Mouse (Mus musculus) cerebellum, postnatal 14 days (tissue): Measurements from ENCODE around the gene Hdac4.
A peak's percentile ranks its signal among the peaks of the same experiment; 100 is the strongest.

Source experiments
- DNase-seq, 2 experiments: peaks; one replicate each; pipeline ENCODE4 v3.0.0; 2021; ENCODE audit warnings: mixed read lengths in 2 of 2

The Hdac4 gene

DNA sequence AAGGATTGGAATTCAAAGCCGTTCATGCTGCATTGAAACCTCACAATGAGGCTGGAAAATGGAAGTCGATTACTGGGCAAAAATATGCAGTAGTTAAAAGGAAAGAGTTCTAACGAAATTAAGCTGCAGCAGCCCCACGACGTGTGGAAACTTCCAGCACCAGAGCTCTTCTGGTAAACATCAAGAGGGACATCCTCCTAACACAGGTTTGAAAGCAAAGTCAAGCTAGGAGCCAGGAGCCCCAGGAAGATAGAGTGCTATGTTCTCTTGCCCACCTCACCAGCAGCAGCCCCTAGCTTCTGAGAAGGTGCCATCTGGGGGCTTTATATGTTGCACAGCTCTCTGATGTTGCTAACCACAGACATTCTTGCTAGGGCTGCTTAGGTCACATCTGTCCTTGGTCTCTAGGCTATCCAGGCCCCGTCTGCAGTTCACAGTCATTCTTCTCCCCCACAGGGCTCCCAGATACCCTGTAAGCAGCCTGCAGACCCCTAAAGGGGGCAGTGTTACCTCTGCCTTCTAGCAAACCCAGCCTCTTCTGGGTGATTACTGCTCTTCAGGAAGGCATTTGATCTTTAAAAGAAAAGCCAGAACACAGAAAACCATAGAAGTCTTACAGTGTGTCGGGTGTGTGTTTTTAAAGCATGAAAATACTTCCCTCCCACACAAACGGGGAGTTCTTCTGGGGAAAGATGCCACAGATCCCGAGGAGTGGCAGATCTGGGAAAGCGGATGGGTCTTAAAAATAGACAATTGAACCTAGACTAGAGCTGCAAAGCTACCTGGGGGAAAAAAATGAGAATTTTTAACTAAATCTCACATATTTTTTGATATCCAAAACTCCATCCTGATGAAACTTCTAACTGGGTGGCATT, 17.2 kb downstream of the Hdac4 start:
- DNase-seq, result peak; percentile 54 to 62

DNA sequence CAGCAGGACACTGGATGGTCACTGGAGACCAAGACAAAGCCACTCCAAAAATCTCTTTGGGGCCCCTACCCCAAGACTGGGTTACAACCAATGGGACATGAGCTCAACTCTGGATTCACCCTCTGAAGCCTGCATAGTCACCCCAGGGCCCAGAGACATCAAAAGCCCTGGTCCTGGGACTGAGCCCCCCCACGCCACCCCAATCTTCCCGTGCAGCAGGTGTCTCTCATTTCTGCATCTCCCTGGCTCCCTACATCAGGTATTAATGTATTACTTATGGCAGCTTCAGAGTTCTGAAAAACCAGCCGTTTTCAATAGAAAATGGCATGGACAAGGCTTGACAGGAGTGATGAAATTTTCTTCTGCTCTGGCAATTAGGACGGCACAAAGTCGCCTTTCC, 17.9 kb downstream of the Hdac4 start:
- no peak for DNase-seq

DNA sequence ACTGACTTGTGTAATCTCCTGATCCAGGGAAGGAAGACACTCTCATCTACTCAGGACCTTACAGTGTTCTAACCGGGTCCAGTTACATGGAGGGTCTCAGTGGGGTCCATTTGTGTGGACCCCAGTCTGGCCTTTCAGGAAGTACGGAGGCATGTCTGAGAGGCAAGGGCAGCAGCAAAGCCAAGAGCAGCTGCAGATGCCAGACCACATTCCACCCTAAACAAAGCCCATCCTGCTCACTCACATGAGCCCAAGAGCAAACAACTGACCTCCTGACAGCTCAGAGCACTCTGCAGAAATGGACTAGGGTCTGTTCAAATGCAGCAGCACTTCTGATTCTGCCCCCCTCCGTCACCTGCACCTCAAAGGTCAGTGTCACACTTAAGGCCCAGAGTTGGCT, 18.3 kb downstream of the Hdac4 start:
- DNase-seq, result no peak

DNA sequence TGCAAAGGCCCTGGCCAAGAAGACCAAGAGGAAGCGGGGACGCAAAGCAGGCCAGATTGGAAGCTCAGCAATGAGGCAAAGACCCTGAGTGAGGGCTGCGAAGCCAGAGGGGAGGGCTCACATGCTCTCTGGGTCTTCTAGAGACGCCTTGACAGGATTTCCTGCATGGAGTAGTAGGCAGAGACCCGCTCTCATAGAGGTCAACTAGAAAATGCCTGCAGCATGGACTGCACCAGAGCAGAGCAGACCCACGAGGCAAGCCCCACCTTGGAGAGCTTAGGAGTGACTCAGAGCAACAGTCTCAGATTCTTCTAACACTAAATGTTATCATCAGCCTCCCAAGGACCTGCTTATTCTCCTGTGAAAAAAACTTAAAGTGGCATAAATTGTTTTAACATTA, 20.2 kb downstream of the Hdac4 start:
- no peak for DNase-seq

DNA sequence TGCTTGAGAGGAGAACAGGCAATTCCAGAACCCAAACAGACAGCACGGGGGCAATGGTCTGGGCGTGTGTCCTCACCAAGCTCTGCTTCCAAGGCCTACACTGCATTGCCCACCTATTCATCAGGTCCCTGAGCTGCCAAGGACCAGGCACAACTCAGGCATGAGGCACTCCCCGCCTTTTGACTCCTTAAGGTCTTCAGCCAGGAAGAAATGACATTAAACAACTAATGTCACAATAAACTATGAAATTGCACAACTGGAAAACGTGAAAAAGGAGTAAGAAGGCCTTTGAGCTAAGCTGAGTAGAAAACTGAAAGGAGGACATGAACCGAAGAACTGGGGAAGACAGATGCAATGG, 20.6 kb downstream of the Hdac4 start:
- DNase-seq, result no peak

DNA sequence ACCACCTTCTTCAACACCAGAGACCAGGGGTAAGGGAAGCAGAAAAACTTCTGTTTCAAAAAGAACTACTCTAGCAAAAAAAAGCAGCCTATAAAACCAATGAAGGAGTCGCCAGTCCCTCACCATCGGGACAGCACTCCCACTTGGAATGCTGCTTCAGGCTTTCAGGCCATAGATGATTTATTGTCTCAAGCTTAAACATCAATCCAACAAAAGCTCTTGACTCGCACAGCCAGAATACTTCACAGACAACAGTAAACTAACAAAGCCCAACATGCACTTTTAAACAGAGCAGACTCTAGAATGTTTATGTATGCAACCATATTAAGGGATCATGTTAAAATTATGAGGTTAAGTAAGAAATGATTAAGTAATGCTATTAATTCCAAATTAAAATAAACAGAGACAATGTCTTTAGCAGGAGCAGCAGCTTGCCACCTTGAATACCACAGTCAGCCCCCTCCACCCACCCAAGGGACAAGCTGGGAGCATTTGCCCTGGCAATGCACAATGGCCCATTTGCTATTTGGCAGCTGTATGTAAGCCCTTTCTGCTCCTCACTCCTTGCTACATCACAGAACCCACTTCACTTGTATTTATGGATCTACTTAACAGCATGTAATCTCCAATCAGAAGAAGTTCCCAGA, 21.1 kb downstream of the Hdac4 start:
- DNase-seq, result no peak

DNA sequence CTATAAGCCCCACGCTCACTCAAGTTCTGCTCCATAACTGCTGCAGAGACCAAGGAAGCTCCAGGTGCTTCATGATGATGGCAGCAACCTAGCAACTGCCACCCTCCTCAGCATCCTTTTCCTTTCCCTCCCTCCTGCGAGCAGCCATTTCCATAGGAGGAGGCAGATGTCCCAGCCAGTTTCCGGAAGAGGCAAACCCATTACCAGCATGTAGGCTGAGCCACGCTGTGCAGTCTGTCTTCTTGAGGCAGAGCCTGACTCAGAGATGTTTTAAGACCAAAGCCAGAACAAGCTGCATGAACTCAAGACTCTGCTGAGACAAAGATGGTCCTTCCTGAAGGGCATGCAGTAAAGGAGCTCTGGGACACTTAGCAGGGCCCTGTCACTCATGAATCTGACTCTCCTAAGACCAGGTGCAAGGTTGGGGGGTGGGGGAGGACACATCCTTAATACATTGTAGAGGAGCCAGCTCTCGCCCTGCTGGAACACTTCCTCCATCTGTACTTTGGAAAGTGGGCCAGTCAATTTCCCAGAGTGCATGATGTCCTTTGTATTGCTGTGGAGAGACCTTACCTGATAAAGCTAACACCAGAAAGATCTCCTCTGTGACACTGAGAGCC, 24.8 kb downstream of the Hdac4 start:
- DNase-seq, result peak; percentile 78 to 80

DNA sequence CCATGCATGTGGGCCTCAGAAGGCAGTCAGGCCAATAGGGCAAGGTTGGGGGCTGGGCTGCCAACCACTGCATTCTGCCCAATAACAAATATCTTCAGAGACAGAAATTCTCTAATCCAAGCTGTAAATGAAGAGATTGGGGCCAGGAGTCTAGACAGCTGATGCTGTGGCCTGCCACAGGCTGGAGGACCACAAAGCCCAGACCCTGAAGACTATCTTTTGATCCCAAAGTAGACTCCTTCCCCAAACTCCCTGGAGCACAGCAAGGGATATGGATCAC, 25.8 kb downstream of the Hdac4 start:
- no peak for DNase-seq

DNA sequence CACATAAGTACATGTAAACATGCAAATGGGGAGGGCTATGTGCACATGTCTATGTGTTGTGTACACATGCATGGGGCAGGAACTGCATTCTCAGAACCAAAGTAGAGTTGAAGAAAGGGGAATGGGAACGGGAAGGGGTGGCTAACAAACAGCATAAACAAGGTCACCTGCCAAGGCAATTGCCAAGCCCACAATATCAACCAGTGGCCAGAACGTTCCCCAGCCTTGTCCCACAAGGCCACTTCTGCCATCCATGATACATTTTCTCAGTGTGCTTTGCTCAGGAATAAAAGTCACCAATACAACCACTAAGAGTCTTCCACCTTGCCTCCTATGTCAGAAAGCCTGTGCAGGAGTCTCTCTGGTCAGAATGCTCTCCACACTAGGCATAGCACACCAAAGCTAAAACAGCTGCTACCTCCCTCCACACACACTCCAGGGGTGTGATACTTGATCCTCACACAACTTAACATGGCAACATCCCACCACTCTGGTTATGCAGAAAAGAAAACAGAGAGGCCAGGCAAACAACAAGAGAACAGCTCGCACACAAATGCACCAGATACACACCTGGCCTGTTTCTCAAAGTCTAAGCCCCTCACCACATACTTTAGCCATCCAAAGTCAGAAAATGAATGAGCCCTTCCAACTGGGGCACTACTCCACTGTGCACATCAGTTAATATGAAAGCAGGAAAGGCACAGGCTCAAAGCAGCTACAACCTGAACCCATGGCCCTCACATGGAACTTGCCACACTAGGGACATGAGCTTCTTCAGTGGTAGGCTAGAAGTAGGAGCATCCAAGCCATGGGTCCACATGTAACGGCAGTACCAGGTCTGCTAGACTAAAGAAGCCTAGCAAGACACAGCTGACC, 26.4 kb downstream of the Hdac4 start:
- no peak for DNase-seq

DNA sequence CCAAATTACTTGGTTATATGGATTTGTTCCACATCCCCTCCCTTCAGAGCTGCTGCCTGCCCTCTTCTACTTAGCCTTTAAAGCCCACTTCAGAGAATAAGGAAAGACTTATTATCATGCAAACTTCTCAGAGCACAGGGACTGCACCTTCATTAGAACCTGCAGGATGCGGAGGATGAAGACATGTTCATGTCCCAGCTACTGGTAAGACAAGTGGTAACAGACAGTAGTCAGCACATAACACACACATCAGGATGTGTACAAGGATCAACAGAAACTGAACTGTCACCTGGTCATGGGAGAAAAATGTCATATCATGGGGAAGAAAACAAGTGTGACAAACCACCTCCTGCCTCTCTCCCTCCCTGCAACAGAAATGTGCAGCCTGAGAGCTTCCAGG, 31.6 kb downstream of the Hdac4 start:
- no peak for DNase-seq

DNA sequence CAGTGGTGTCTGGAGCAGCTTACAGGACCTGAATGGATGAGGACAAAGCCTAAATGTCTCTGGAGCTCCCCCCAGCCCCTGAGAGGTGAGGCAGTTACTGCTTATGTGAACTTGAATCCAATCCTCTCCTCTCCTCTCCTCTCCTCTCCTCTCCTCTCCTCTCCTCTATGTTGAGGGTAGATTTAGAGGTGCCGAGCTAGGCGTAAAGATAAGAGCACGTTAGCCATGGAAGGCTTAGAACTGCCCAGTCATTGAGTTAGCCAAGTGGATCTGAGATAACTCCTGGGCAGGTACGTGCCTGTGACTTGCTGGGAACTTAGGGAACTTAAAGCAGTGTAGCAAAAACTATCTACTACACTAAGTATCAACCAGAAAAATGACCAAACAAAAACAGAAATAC, 35.7 kb downstream of the Hdac4 start:
- no peak for DNase-seq

DNA sequence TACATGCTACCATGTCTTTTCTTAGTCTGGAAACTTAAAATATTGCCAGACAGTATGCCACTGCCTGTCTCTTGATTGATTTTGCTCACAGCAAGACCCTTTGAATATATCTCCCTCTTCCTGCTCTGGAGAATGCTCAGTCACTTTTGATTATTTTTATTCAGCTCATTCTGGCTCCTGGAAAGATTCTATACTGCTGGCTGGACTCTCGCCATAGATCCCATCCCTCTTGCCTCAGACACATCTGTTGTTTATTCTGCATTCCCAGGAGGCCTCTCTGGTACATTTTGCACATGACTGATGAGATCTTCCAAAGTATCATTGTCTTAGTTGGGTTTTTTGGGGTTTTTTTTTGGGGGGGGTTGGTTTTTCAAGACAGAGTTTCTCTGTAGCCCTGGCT, 45.3 kb downstream of the Hdac4 start:
- DNase-seq, result no peak

DNA sequence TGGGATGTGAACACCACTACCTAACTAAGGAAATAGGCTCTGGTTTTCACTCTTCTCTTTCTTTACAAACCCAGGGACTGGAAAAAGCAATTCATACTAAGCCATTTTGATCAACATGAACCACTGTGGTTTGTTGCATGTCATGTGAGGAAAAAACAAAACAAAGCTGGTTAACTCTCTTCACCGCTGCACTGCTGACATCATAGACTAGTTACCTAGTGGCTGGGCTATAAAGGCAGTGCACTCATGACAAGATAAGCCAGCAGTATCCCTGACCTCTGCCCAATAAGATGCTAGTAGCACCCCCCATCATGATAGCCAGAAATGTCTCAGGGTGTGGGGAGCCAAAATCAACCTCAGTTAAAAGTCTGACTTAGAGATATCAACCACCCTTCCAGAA, 47.0 kb downstream of the Hdac4 start:
- no peak for DNase-seq

DNA sequence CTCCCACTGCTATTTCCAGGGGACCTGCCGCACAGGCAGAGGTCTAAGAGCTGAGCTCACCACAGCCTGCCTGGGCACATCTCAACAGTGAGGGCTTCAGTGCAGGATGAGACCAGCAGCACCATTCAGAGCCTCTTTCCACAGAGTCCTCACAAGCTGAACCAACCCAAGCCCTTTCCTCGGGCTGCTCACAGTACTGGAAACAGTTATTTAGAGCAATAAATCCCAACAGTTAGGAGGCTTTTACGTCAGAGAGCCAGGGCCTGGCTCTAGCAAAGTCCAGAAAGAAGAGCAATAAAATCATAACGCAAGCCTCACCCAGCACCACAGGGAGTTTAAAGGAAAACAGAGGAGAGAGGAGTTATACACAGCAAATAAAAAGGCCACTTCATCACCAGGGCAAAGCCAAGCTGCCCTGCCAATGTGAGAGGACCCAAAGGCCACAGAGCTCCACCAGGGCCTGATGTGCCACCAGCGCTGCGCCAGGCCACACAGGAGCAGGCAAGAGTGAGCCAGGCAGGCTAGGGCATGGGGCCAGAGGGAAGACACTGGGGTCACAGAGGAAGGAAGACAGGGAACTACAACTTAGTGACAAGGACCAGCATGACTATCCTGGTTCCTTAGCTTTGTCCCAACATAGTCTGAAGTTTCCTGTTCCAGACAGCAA, 50.5 kb downstream of the Hdac4 start:
- DNase-seq, result peak in 1 of 2 experiments; percentile 45

DNA sequence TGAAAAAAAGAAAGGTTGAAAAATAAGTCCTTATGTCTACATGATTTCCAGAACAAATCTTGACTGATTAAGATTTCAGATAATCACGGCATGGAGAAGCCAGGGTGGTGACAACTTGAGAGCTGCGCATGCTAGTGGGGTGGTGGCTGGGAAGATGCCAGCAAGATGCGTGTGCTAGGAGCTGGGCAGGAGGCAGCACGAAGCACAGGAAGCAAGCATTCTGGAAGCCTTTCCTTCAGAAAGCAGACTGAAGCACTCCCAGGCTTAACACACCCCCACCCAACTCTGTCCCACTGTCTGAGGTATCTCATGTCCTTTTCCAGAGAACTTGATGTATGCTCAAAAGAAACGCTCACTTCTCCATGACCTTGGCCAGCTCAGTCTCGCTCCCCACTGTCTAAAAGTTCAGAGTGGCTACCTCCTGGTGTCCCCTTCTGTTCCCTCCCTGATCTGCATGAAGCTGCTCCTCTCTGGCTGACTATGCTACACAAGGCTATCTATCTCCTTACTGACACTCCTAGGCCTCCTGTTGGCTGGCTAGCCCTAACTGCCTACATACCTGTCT, 52.1 kb downstream of the Hdac4 start:
- DNase-seq, result peak; percentile 51 to 56

DNA sequence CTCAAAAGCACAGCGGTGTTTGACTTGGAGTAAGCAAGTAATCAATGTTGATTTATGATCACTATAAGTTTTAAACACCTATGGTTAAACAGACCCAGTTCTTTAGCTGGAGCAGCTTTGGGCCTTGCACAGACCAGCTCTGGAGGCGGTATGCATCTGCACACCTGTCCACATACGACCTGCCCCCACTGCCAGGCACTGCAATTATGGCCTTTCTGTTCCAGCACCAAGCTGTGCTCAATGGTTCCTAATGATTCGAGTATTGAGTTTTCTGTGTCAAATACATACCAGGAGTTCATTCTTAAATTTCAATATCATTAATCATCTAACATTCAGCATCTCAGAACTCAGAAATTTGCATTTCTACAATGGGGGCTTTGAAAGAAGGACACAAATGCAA, 52.7 kb downstream of the Hdac4 start:
- no peak for DNase-seq

DNA sequence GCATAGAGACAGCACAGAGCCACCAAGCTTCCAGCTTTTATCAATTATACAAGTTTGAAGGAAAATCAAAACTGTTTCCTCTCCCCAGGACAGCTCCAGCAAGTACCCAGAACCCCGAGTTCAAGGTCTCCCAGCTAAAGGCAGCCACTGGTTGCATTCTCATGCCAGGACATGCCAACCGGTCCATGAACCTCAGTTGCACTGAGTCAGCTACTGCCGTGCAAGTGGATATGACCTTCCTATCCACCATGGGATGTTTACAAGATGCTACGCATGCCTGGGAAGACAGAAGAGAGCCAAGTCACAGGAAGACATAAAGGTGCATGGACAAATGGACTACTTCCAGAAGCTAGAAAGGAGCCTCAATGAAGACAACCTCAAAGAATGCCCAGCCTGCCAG, 56.5 kb downstream of the Hdac4 start:
- DNase-seq, result no peak

DNA sequence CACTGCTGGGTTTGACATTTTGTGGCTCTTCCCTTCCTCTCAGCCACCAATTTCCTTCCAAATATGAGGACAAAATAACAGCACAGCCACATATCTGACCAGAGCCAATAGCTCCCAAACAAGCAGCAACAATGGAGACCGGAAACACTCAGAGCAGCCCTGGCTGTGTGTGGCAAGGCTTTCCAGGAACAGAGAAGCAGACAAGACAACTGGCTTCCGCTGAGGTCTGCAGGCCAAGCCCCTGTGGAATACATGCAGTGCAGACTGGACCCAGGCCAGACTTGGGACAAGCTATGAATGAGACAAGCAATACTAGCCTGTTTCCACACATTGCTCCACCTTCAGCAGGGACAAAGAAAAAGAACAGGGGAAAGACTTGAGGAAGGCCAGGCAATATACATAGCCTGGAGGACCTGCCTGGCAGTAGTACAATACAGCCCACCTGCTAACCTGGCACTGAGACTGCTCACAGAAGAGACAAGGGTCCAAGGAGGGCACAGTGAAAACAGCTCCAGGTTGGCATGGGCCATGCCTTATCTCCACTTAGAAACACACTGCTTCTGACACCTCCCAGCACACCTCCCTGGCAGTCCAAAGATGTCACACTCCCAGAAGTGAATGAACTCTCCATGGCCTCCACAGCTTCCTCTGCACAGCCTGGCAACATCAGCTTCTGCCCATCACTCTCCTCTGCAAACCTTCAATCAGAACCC, 58.2 kb downstream of the Hdac4 start:
- DNase-seq, result peak; percentile 85 to 87

DNA sequence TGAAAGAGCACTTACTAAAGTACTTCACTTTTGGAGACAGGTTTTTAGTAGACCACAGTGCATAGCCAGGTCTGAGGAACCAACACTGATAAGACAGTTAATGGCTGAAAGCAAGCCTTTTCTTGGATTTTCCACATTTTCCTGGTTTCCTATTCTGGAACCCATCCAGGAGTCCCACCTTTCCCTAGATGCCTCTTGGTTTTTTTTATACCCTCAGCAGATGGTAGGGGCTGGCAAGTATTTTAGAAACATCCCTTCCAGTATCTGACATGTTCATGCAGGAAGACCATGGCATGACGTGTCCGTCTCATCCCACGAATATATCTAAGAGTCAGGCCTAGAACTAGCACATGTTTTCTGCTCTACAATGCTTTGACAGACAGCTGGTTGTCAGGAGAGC, 59.1 kb downstream of the Hdac4 start:
- peak in 1 of 2 experiments; percentile 53 for DNase-seq

DNA sequence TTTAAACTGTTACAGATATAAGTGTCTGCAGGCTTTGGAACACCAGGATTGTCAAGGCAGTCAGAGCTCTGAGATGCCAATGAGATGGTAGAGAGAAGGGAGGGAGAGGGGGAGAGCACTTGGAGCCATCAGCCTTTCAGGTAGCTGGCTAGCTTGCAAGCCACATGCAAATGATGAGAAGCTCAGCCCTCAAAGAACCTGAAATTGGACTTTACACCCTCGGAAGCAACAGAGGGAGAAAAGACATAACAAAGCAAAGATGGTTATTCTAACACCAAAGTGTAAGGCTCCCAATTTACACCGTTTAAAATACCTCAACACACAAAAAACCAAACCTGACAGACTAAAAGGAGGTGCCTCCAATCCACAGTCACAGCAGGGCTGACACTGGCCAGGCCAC, 63.3 kb downstream of the Hdac4 start:
- no peak for DNase-seq

DNA sequence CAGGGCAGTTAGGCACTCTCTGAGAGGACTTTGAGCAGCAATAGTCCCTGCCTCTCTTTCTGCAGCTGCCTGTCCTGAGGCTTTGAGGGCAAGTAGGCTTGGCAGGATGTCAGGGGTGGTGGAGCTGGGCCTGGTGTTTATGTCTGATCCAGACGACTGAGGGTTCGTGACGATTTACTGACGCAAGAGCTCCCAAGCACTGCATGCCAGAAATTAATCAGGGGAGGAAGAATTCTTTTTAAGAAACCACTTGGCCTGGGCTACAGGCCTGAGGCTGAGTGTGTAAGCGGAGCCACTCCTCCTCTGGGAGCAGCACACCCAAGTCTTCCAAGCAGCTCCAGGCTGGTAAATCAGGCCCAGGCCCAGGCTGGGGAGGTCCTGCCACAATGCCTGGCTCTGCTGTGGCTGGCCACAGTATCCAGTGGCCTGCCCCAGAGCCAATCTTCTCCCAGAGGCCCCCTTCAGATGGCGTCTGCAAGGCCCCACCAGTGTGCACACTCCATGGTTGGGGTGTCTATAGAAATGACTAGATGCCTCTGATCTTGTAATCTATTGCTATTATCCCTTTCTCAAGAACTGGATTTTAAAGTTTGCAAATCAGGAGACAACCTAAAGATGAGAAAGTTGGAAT, 64.9 kb downstream of the Hdac4 start:
- DNase-seq, result peak in 1 of 2 experiments; percentile 46
